Mouse (Mus musculus) intestine, embryonic 16.5 days (tissue): ENCODE results near the gene Gm20683. TPM values are rescaled to one million over a fixed set of nuclear protein-coding genes. Genes with fewer than 3 reads are reported as not detected.

Experiments used
- ATAC-seq: fragments of 200-750 bp; cut with Nextera tagmentation; 2 replicates; pipeline ENCODE4 v1.8.0; 2017; ENCODE audit warnings: moderate TSS enrichment, moderate library complexity
- H3K27ac ChIP-seq: fragments of 300-500 bp; sonication (generic); 2 replicates; pipeline ENCODE4 v1.5.1; 2014; ENCODE audit warnings: mild to moderate bottlenecking, low read length
- H3K27me3 ChIP-seq: fragments of 300-500 bp; sonication (generic); replicated peaks from 2 replicates; pipeline ENCODE4 v1.6.1; 2014; ENCODE audit warnings: low read length, control low read depth, mixed read lengths; ENCODE audit not compliant: control insufficient read depth, insufficient read depth
- H3K36me3 ChIP-seq: fragments of 300-500 bp; sonication (generic); 2 replicates; pipeline ENCODE4 v1.6.1; 2014; ENCODE audit warnings: low read length, control low read depth; ENCODE audit not compliant: control insufficient read depth, insufficient read depth
- H3K4me1 ChIP-seq: fragments of 300-500 bp; sonication (generic); 2 replicates; pipeline ENCODE4 v1.6.1; 2014; ENCODE audit warnings: low read length, control low read depth, mixed read lengths; ENCODE audit not compliant: control insufficient read depth, insufficient read depth
- H3K4me2 ChIP-seq: fragments of 300-500 bp; sonication (generic); 2 replicates; pipeline ENCODE4 v1.6.1; 2014; ENCODE audit warnings: low read depth, low read length, control low read depth
- H3K4me3 ChIP-seq: fragments of 300-500 bp; sonication (generic); 2 replicates; pipeline ENCODE4 v1.5.1; 2014; ENCODE audit warnings: mild to moderate bottlenecking, low read length
- H3K9ac ChIP-seq: fragments of 300-500 bp; sonication (generic); 2 replicates; pipeline ENCODE4 v1.6.1; 2014; ENCODE audit warnings: low read depth, low read length
- H3K9me3 ChIP-seq: fragments of 300-500 bp; sonication (generic); 2 replicates; pipeline ENCODE4 v1.6.1; 2016; ENCODE audit warnings: low read length, control low read depth; ENCODE audit not compliant: control insufficient read depth
- WGBS: fragments of 180-500 bp; shearing (Covaris S2); extraction: QIAGEN DNeasy Blood & Tissue Kit; methylation state at CpG from one replicate; pipeline ENCODE4 v1.1.7; 2014; 5-methylcytosine and 5-hydroxymethylcytosine counted together
- polyA plus RNA-seq: library from polyadenylated mRNA; unstranded; fragments of >200 nt; fragmentation: Nextera tagmentation; extraction: Ambion mirVana; gene quantifications from 2 replicates; pipeline ENCODE4 v1.2.1, GENCODE M21; 2015

The Gm20683 gene
- polyA plus RNA-seq, 1 experiment from 2014 or later: 2.3 TPM

DNA sequence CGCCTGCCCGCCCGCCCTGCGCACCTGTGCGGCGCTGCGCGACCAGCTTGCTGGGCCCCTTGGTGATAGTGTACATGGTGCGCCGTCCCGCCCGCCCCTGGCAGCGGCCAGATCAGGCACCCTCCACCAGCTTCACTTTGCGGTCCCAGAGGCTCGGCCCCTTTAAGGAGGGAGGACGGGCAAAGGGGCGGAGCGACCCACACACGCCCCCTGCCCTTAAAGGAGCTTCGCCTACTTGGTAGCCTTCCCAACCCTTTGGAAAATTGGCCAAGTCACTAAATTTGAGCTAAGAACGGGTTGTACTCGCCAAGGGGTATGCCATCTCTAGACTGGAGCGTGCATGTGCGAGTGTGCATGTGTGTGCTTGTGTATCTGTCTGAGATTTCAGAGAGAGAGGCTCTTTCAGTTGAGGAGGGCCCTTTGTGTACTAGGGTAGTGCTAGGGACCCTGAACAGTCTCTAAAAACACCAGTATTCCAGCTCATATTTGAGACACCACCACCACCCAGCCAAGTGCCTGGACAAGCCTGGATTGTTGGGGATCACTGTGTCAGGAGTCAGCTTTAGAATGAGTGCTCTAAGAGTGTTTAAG lies 27.1 kb upstream of the Gm20683 start, which contains the start of gene Mcrip2:
Gene Mcrip2, minus strand, starts transcription at position 164 of the 591 bp plus-strand sequence.
- Histone ChIP-seq H3K4me3 (peak within 1 kb of the TSS; percentile 93), H3K27me3 (no peaks in the 10 kb centered on the region), H3K9ac (peak within 1 kb of the TSS; percentile 82), H3K4me1 (peaks cover 16% of the 10 kb centered on the region), H3K36me3 (no peaks in the 10 kb centered on the region), H3K27ac (peak within 1 kb of the TSS; percentile 89), H3K9me3 (no peaks in the 10 kb centered on the region), H3K4me2 (peak within 1 kb of the TSS; percentile 95)
- 1% methylated on average over 24 of the region's 24 CpGs for WGBS
- peak; percentile 88 for ATAC-seq

DNA sequence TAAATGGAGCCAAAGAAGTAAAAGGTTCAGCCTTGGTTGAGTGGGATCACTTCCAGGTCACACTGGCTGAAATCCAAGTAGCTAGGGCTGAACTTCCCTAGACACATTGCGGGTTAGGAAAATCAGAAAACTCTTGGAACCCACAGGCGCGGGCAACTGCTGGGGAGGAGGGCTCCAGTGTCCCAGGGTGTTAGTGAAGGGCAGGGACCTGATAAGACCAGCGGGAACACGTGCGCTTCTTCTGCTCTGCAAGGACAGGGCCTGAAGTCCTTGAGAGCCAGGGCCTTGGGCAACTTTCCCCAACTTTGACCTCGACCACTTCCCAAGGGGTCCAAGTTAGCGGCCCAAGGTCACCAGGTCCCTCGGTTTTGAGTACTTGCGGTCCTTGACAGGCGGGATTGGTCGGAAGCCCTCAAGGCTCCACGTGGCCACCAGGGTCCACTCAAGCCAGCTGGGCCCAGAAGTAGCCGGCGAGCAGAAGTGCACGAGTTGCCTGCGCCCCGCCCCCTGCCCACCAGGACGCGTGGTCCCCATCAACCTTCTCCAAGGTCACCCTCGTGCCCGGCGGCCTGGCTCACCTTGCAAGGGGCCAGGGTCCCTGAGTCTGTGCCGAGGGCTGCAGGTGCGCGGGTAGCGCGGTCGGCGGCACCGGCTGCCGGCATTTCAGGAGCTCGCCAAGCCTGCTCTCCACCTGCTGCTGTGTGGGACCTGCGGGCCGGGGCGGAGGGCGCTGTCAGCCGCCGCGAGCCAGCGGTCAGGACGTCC lies 26.5 kb upstream of the Gm20683 start:
- Histone ChIP-seq H3K27ac (peak overlapping the region; percentile 89), H3K36me3 (no peaks in the 10 kb centered on the region), H3K4me3 (peak overlapping the region; percentile 93), H3K9ac (peak overlapping the region; percentile 82), H3K9me3 (no peaks in the 10 kb centered on the region), H3K4me2 (peak overlapping the region; percentile 95), H3K4me1 (peaks cover 16% of the 10 kb centered on the region), H3K27me3 (no peaks in the 10 kb centered on the region)
- peak; percentile 43 for ATAC-seq
- 1% methylated on average over 42 of the region's 42 CpGs for WGBS

DNA sequence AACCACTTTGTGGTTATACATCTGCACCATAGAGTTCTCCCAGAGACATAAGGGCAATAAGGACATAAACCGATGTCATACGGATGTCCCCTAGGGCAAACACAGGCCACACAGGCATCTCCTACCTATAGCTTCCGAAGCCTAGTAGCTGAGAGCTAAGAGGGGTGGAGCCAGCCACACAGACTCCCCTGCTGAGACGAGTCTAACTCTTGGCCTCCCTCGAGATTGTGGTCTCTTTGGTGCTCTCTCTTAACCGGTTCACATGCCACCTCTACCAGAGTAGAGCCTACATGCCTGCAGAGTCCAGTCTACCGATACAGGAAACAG lies 25.9 kb upstream of the Gm20683 start:
- peak; percentile 33; the same call in 1 of the 2 replicates for ATAC-seq
- H3K9me3 ChIP-seq: no peaks in the 10 kb centered on the region
- peaks cover 18% of the 10 kb centered on the region for H3K4me1 ChIP-seq
- H3K4me3 ChIP-seq: peak overlapping the region; percentile 93
- no peaks in the 10 kb centered on the region for H3K27me3 ChIP-seq
- 15% methylated on average over 7 of the region's 7 CpGs for WGBS
- peak overlapping the region; percentile 89 for H3K27ac ChIP-seq
- H3K36me3 ChIP-seq: no peaks in the 10 kb centered on the region
- H3K9ac ChIP-seq: peak overlapping the region; percentile 82
- peak overlapping the region; percentile 95 for H3K4me2 ChIP-seq

DNA sequence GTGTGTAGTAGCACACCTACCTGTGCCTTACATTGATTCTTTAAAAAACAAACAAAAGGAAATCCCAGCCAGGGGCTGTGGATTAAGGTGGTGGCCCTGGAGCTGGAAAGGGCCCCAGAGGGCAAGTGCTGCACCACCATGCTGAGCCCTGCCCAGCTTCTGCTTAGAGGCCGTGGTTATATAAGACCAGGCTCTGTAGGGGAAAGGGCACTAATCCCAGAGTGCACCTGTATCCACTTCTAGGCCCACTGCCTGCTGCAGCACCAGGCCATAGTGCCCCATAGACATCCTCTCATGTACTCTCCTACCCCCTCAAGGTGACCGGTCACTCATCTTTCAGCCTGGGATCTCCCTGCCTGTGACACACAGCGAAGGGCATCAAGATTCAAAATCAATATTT lies 24.6 kb upstream of the Gm20683 start:
- H3K9me3 ChIP-seq: no peaks in the 10 kb centered on the region
- H3K36me3 ChIP-seq: no peaks in the 10 kb centered on the region
- no peak for ATAC-seq
- H3K4me3 ChIP-seq: no peak overlapping the region
- WGBS: 84% methylated on average over 3 of the region's 3 CpGs
- H3K27ac ChIP-seq: no peak overlapping the region
- H3K4me2 ChIP-seq: no peak overlapping the region
- H3K27me3 ChIP-seq: no peaks in the 10 kb centered on the region
- peaks cover 26% of the 10 kb centered on the region for H3K4me1 ChIP-seq
- 0 out of 2 replicates have a peak overlapping the region, but pooled peaks have one; percentile 2 for H3K9ac ChIP-seq

DNA sequence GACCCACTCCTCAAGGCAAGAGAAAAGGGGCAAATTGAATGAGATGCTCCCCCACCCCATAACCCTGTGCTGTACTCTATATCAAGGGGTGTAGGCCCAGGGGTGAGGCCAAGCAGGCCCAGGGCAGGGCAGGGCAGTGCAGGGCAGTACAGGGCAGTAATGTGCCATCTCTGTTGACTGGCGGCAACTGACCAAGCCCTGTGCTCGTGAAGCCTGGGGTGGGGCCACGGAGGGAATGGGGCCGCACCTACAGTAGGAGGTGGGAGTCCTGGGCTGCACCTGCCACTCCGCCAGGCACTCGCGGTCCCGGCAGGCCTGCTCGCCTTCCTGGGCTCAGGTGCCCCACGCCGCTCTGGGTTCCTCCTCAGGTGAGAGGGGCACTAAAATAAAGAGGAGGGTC lies 23.7 kb upstream of the Gm20683 start:
- peak overlapping the region; percentile 36; the same call in 1 of the 2 replicates for H3K9ac ChIP-seq
- H3K4me3 ChIP-seq: no peak overlapping the region; the same call in 1 of the 2 replicates

DNA sequence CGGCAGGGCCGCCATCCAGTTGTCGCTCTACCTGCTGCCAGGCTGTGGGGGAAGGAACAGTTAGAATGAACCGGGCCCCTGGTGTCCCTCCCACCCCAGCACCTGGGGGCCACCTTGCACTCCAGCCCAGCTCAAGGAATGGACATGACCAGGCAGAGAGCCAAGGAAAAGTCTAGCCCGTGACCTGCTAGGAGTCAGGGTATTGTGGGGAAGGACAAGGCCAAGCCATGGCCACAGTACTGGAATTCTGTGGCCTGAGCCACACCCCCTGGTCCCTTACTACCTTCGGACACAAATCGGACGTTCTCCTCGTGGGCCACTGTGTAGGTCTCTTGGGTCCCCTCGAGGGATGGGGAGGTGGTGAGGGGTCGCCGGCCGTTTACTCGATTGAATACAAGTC lies 22.7 kb upstream of the Gm20683 start:
- H3K27ac ChIP-seq: no peak overlapping the region

More for the DNA sequence above, 23.7 kb upstream of the Gm20683 start:
- H3K36me3 ChIP-seq: no peaks in the 10 kb centered on the region
- H3K4me1 ChIP-seq: peaks cover 34% of the 10 kb centered on the region
- 76% methylated on average over 11 of the region's 11 CpGs for WGBS
- H3K27ac ChIP-seq: no peak overlapping the region
- no peaks in the 10 kb centered on the region for H3K9me3 ChIP-seq
- H3K27me3 ChIP-seq: no peaks in the 10 kb centered on the region
- ATAC-seq: no peak
- H3K4me2 ChIP-seq: no peak overlapping the region

DNA sequence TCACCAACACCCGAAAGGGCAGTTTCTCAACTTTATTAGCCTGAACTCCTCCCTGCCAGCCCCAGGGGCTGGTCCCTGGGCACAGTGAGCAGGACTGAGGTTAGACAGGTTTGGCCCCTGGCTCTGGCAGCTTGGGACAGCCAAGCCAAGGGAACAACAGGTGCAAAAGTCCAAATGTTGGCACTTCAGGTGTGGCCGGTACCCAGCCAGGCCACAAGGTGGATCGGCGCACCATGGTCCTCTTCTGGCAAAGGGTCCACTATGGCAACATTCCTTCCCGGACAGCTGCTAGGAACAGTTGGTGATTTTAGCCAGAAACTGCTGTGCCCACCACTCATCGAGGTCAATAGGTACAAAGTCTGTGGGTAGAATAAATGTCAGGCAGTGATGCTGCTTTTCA lies 22.1 kb upstream of the Gm20683 start:
- Histone ChIP-seq H3K27me3 (no peaks in the 10 kb centered on the region), H3K4me2 (no peak overlapping the region), H3K9ac (no peak overlapping the region), H3K9me3 (no peaks in the 10 kb centered on the region), H3K36me3 (no peaks in the 10 kb centered on the region), H3K4me3 (no peak overlapping the region), H3K27ac (no peak overlapping the region), H3K4me1 (peaks cover 35% of the 10 kb centered on the region)
- ATAC-seq: no peak
- WGBS: 84% methylated on average over 6 of the region's 6 CpGs

More for the DNA sequence above, 22.7 kb upstream of the Gm20683 start:
- WGBS: 91% methylated on average over 14 of the region's 14 CpGs
- Histone ChIP-seq H3K9me3 (no peaks in the 10 kb centered on the region), H3K4me2 (no peak overlapping the region), H3K9ac (no peak overlapping the region), H3K4me1 (peaks cover 35% of the 10 kb centered on the region), H3K4me3 (no peak overlapping the region), H3K36me3 (no peaks in the 10 kb centered on the region), H3K27me3 (no peaks in the 10 kb centered on the region)
- ATAC-seq: no peak

DNA sequence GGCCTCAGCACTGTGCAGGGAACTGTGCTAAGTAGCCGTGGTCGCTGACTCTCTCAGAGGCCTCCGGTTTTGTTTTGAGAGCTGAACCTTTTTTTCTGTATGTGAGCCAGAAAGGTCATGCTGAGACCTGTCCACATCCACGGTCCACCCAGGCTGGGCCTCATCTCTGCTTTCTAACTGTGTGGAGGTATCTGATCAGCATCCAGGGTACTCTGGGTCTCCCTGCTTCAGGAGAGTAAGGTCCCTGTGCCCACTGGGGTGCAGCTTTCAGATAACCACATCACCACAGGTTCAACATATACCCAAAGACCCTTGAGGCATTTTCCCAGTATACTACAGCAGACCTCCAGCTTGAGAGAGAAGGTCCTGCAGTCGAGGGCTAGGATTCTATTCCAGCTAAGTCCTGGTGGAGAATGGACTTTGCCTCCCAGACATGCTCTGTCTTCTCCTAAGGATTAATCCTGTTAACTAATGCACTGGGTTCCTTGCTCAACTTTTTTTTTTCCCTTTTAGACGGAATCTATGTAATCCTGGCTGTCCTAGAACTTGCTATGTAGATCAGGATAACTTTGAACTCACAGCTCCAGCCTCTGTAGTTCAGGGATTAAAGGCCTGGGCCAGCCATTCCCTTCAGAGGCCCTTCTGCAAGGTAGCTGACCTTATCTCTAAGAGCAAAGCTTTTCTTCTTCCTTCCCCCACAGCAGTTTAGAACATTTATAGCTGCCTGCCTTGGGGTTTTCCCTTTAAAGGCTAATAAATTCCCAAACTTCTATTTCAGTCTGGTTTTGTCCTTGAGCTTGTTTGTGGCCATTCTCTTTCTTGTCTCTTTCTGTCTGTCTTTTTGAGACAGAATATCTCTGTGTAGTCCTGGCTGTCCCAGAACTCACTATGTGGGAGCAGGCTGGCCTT lies 20.4 kb upstream of the Gm20683 start:
- H3K36me3 ChIP-seq: no peaks in the 10 kb centered on the region
- peak overlapping the region; percentile 96 for H3K4me2 ChIP-seq
- WGBS: 11% methylated on average over 6 of the region's 6 CpGs
- H3K27me3 ChIP-seq: no peaks in the 10 kb centered on the region
- H3K9me3 ChIP-seq: no peaks in the 10 kb centered on the region
- peak overlapping the region; percentile 75 for H3K4me3 ChIP-seq
- no peak; the same call in 1 of the 2 replicates for ATAC-seq
- peak overlapping the region; percentile 78 for H3K27ac ChIP-seq
- peak overlapping the region; percentile 86 for H3K9ac ChIP-seq
- peaks cover 27% of the 10 kb centered on the region for H3K4me1 ChIP-seq
